Mouse (Mus musculus): ENCODE results near the gene Myo18a. TPM values are rescaled to one million over a fixed set of nuclear protein-coding genes. Genes with fewer than 3 reads are reported as not detected.

The Myo18a gene
- polyA plus RNA-seq, 1 experiment: 67.3 TPM

DNA sequence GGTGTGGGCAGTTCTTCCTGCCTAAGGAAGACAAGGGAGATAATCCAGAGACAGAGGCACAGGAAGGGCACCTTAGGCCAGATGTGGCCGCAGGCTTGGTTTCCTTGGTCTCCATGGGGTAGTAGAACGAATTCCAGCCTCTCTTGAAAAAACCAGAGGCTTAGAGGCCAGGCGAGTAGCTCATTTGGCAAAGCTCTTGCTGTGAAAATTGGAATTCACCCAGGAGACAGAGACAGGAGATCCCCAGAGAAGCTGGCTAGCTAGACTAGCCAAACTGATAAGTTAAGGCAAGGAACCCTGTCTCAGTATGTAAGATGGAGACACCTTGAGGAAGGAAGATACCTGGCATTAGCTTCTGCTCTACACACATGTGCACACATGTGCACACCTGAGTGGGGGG is 63.3 kb downstream of the Myo18a start:
- DNase-seq (ENCODE audit: low read depth): peak; percentile 59
- no peak for TF ChIP-seq CTCF (IDR thresholded peaks at IDR 0.05; ENCODE audit: borderline replicate concordance, extremely low read depth, insufficient read depth, insufficient read length)
- TF ChIP-seq POLR2A (IDR thresholded peaks at IDR 0.05; ENCODE audit: borderline replicate concordance, extremely low read depth, insufficient read depth, insufficient read length, poor library complexity, severe bottlenecking): no peak

- peak; percentile 94 for DNase-seq (ENCODE audit: low read depth)
- peak; percentile 94 for TF ChIP-seq CTCF (IDR thresholded peaks at IDR 0.05; ENCODE audit: borderline replicate concordance, extremely low read depth, insufficient read depth, insufficient read length)
- no peak for TF ChIP-seq POLR2A (IDR thresholded peaks at IDR 0.05; ENCODE audit: borderline replicate concordance, extremely low read depth, insufficient read depth, insufficient read length, poor library complexity, severe bottlenecking)
Observed at GRCm38 (mm10) chr11:77827241-77827995, 64.4 kb downstream of the Myo18a start.

DNA sequence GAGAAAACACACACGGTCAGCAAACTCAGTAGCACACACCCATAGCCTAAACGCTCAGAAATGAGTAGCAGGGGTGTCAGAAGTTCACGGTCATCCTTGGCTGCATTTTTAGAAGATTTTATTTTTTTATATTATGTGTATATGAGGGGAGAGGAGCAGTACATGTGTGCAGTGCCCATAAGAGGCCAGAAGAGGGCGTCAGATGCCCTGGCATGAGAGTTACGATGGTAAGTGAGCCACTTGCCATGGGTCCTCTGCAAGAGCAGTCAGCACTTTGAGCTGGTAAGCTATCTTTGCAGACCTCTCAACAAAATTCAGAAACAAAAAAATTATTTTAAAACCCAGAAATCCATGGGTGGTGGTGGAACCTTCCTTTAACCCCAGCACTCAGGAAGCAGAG is 65.1 kb downstream of the Myo18a start:
- TF ChIP-seq POLR2A (IDR thresholded peaks at IDR 0.05; ENCODE audit: borderline replicate concordance, extremely low read depth, insufficient read depth, insufficient read length, poor library complexity, severe bottlenecking) (no peak), CTCF (IDR thresholded peaks at IDR 0.05; ENCODE audit: borderline replicate concordance, extremely low read depth, insufficient read depth, insufficient read length) (peak; percentile 42; the same call in 1 of the 2 replicates)
- DNase-seq (ENCODE audit: low read depth): peak; percentile 58

GRCm38 (mm10) chr11:77829043-77829841 is 66.2 kb downstream of the Myo18a start:
- no peak for TF ChIP-seq CTCF (IDR thresholded peaks at IDR 0.05; ENCODE audit: borderline replicate concordance, extremely low read depth, insufficient read depth, insufficient read length)
- TF ChIP-seq POLR2A (IDR thresholded peaks at IDR 0.05; ENCODE audit: borderline replicate concordance, extremely low read depth, insufficient read depth, insufficient read length, poor library complexity, severe bottlenecking): no peak
- DNase-seq (ENCODE audit: low read depth): peak; percentile 60

DNA sequence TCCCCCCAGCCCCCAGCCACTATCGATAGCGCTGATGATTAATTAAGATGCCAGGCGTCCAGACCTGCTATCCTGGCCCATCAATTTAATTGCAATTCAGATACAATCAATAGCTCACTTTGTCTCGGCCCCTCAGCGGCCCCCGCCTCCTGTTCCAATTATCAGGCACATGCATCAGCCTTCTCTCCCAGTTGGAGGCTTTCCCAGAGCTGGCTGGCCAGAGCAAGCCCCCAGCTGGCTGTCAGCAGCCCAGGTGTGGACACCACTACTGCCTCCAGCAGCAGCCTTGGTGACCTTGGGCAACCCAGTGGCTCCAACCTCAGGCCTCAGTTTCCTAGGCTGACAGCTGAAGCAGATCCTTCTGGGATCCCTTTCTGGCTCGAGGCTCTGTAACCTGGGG is 67.8 kb downstream of the Myo18a start:
- TF ChIP-seq POLR2A (IDR thresholded peaks at IDR 0.05; ENCODE audit: borderline replicate concordance, extremely low read depth, insufficient read depth, insufficient read length, poor library complexity, severe bottlenecking) (no peak), CTCF (IDR thresholded peaks at IDR 0.05; ENCODE audit: borderline replicate concordance, extremely low read depth, insufficient read depth, insufficient read length) (no peak)
- DNase-seq (ENCODE audit: low read depth): peak; percentile 79

DNA sequence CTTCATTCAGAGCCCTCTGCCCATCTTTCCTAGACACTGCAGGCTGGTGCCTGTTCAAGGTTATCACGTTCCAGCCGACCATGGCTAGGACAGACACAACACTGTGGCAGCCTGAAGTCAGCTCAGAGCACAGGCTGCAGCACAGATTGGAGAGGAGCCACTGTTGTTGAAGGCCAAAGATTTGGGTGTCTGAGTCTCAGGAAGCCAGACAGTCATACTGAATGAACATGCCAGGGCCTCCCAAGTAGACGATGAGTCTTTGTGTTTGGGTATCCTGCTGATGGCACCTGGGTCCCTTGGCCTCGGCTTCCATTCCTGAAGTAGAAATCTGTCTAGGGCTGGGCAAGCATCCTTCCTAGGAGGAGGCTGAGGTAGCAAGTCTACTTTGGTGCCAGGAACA is 69.5 kb downstream of the Myo18a start:
- TF ChIP-seq POLR2A (IDR thresholded peaks at IDR 0.05; ENCODE audit: borderline replicate concordance, extremely low read depth, insufficient read depth, insufficient read length, poor library complexity, severe bottlenecking): no peak
- TF ChIP-seq CTCF (IDR thresholded peaks at IDR 0.05; ENCODE audit: borderline replicate concordance, extremely low read depth, insufficient read depth, insufficient read length): no peak
- DNase-seq (ENCODE audit: low read depth): no peak

- no peak for DNase-seq (ENCODE audit: low read depth)
- TF ChIP-seq POLR2A (IDR thresholded peaks at IDR 0.05; ENCODE audit: borderline replicate concordance, extremely low read depth, insufficient read depth, insufficient read length, poor library complexity, severe bottlenecking) (no peak), CTCF (IDR thresholded peaks at IDR 0.05; ENCODE audit: borderline replicate concordance, extremely low read depth, insufficient read depth, insufficient read length) (no peak; the same call in 1 of the 2 replicates)
Observed at GRCm38 (mm10) chr11:77835109-77835508, 72.1 kb downstream of the Myo18a start.

DNA sequence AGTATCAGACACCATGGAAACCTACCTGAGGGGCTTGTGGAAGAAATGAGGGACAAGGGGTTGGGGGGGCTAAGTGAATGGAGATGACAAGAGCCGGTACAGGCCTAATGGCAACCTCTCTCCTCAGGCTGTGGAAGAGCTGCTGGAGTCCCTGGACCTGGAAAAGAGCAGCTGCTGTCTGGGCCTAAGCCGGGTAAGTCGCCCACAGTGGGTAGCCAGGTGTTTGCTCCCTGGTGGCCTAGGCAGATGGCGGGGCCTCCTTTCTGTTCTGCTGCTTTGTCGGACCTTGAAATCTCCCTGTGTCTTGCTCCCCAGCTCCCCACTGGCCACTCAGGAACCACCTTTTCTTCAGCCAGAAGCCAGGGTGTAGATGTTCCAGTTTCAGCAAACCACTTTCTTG is 73.2 kb downstream of the Myo18a start:
- DNase-seq (ENCODE audit: low read depth): no peak
- no peak for TF ChIP-seq POLR2A (IDR thresholded peaks at IDR 0.05; ENCODE audit: borderline replicate concordance, extremely low read depth, insufficient read depth, insufficient read length, poor library complexity, severe bottlenecking)
- no peak for TF ChIP-seq CTCF (IDR thresholded peaks at IDR 0.05; ENCODE audit: borderline replicate concordance, extremely low read depth, insufficient read depth, insufficient read length)

DNA sequence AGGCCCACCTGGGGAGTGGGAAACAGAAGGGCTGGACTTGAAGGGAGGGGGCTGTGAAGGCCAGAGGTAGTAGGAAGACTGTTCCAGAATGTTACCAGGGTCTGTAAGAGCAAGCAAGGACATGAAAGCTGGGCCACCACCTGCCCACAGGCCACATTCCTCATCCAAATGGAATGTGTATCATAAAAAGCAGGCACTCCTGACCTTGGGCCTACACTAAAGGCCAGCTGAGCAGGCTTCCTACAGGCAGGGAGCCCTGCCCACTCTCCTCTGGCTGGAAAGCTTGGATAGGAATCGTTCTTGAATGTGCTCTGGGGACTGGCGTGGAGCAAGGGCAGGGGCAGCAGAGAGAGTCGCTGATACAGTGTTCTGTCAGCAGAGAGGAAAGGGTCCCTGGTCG is 73.7 kb downstream of the Myo18a start:
- TF ChIP-seq POLR2A (IDR thresholded peaks at IDR 0.05; ENCODE audit: borderline replicate concordance, extremely low read depth, insufficient read depth, insufficient read length, poor library complexity, severe bottlenecking) (no peak), CTCF (IDR thresholded peaks at IDR 0.05; ENCODE audit: borderline replicate concordance, extremely low read depth, insufficient read depth, insufficient read length) (no peak)
- DNase-seq (ENCODE audit: low read depth): no peak

GRCm38 (mm10) chr11:77837856-77838255 is 74.8 kb downstream of the Myo18a start:
- TF ChIP-seq POLR2A (IDR thresholded peaks at IDR 0.05; ENCODE audit: borderline replicate concordance, extremely low read depth, insufficient read depth, insufficient read length, poor library complexity, severe bottlenecking) (no peak), CTCF (IDR thresholded peaks at IDR 0.05; ENCODE audit: borderline replicate concordance, extremely low read depth, insufficient read depth, insufficient read length) (no peak)
- no peak for DNase-seq (ENCODE audit: low read depth)

DNA sequence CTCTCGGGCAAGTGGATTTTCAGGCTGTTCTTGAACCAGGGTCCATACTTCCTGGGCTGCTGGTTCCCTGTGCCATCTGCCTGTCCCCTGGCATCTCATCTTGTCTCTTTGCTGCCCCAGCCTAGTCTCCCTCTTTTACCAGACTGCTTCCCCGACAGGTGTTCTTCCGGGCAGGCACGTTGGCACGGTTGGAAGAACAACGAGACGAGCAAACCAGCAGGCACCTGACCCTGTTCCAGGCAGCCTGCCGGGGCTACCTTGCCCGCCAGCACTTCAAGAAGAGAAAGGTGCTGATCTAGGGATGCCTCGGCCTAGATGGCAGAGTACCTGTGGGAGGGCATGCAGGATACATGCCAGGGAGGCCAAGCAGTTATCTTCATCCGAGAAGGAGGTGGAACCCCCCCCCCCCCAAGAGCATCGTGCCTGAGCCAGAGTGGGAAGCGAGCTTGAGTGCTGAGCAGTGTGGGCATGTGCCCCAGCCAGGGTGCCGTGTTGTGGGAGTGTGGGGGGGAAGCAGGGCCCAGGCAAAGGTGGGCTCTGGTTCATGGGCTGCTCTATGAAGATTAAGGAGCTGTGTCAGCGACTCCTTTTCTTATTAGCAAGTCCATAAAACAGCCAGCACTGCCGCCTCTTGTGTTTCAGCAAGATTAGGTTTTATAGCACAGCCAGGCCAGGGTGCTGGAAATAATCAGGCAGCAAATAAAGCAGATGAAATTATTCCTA is 77.6 kb downstream of the Myo18a start:
- no peak for DNase-seq (ENCODE audit: low read depth)
- no peak for TF ChIP-seq CTCF (IDR thresholded peaks at IDR 0.05; ENCODE audit: borderline replicate concordance, extremely low read depth, insufficient read depth, insufficient read length)
- TF ChIP-seq POLR2A (IDR thresholded peaks at IDR 0.05; ENCODE audit: borderline replicate concordance, extremely low read depth, insufficient read depth, insufficient read length, poor library complexity, severe bottlenecking): no peak
